ENCODE assay signal across 8 mouse cellular contexts in the genomic region with DNA sequence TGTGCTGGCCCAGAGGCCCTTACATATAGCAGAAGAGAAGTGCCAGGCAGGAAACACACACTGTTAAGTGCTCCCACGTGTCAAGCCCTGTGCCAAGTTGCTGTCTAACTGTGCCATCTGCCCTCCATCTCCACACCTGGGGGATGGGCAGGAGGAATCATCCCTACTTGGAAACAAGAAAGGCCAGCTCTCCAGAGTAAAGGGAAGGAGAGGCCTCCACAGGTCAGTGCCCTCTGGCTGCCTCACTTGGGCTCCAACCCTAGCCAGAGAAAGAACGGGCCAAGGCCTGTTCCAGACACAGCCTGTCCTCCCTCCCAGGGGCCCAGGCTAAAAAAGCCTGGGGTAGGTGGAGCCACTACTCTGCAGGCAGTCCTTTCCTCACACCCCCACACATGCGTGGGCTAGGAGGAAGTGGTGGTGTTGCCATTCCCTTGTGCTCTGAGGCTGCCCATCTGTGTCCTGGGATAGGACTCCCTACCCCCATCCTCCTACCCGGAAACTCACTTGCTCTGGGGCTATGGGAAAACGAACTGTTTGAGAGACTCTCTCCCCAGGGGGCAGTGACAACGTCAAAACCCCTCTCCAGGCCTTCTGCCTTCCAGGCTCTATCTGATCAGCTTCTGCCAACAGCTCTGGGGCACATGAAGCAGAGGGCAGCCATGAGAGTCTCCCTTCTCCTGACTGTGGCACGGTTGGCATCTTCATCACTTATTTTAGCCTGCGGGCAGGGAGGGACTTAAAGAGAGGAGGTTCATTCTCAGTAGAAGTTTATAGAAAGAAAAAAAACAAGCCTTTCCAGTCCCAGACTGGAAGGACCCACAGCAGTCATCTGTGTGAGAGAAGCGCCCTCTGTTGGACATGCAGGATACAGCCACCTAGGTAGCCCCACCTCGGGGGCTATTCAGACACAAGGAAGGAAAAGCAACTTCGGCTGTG. TPM values are rescaled to one million over a fixed set of nuclear protein-coding genes. Genes with fewer than 3 reads are reported as not detected.
DNase-seq lines count a peak whose midpoint lies in the region; ATAC-seq and TF ChIP-seq lines count a peak whose summit lies in the region.

No protein-coding gene starts in this region.

- no peaks in the 10 kb centered on the region for H3K9me3 ChIP-seq in heart, embryonic 13.5 days
- H3K9me3 ChIP-seq in kidney, postnatal 0 days (replicated peaks; ENCODE audit: low read length) = no peaks in the 10 kb centered on the region
- H3K9me3 ChIP-seq in liver, embryonic 11.5 days (ENCODE audit: control insufficient read depth, low read length) = no peaks in the 10 kb centered on the region

- peaks cover 44% of the 10 kb centered on the region for H3K4me1 ChIP-seq in heart, embryonic 13.5 days
- peaks cover 25% of the 10 kb centered on the region for H3K4me1 ChIP-seq in kidney, postnatal 0 days (replicated peaks; ENCODE audit: insufficient read depth, low read length)
- peaks cover 28% of the 10 kb centered on the region for H3K4me1 ChIP-seq in liver, embryonic 11.5 days (replicated peaks; ENCODE audit: control insufficient read depth, insufficient read depth, low read length)

- peak; percentile 90 for DNase-seq in CD4-positive, CD25-positive, alpha-beta regulatory T cell, adult 2 months (ENCODE audit: low read depth, low spot score)
- peak; percentile 30 for DNase-seq in c-Kit-negative CD71-positive TER-119-positive erythroid progenitor cells, embryonic 14.5 days (ENCODE audit: low read depth, low spot score)
- DNase-seq in fibroblast of lung, adult 2 months (ENCODE audit: low read depth) = peak; percentile 87
- peak; percentile 96 for DNase-seq in kidney, postnatal 0 days (ENCODE audit: low spot score)
- peak; percentile 66 for DNase-seq in liver, embryonic 11.5 days (ENCODE audit: low spot score)
- peak; percentile 90 for DNase-seq in naive thymus-derived CD4-positive, alpha-beta T cell, adult 2 months (ENCODE audit: low read depth)
- peak; percentile 90 for DNase-seq in splenic B cell, adult 2 months (ENCODE audit: low read depth, low spot score)

- H3K9ac ChIP-seq in heart, embryonic 13.5 days = peak overlapping the region; percentile 71
- peak overlapping the region; percentile 32; the same call in 1 of the 2 replicates for H3K9ac ChIP-seq in kidney, postnatal 0 days (ENCODE audit: low read depth, low read length)
- peak overlapping the region; percentile 30; the same call in 1 of the 2 replicates for H3K9ac ChIP-seq in liver, embryonic 11.5 days (ENCODE audit: low read depth, low read length)

- TF ChIP-seq CTCF in kidney, postnatal 0 days (IDR thresholded peaks at IDR 0.05; ENCODE audit: low read depth) = peak; percentile 88

- no peaks in the 10 kb centered on the region for H3K36me3 ChIP-seq in heart, embryonic 13.5 days
- no peaks in the 10 kb centered on the region; the same call in 1 of the 2 replicates for H3K36me3 ChIP-seq in kidney, postnatal 0 days (ENCODE audit: insufficient read depth, low read length)
- 0 out of 2 replicates have a peak, but pooled peaks cover 3% of the 10 kb centered on the region for H3K36me3 ChIP-seq in liver, embryonic 11.5 days (ENCODE audit: control insufficient read depth, insufficient read depth, low read length)
- H3K36me3 ChIP-seq in splenic B cell, adult 2 months (ENCODE audit: control insufficient read depth, insufficient read depth, low read length, poor library complexity, severe bottlenecking) = peaks cover 2% of the 10 kb centered on the region; the same call in 1 of the 2 replicates

- peak overlapping the region; percentile 84 for H3K27ac ChIP-seq in heart, embryonic 13.5 days (replicated peaks)
- peak overlapping the region; percentile 86 for H3K27ac ChIP-seq in kidney, postnatal 0 days
- H3K27ac ChIP-seq in liver, embryonic 11.5 days (ENCODE audit: low read depth, low read length) = peak overlapping the region; percentile 32; the same call in 1 of the 2 replicates

- H3K4me3 ChIP-seq in heart, embryonic 13.5 days = no peak overlapping the region
- H3K4me3 ChIP-seq in kidney, postnatal 0 days (replicated peaks; ENCODE audit: low read depth, low read length) = no peak overlapping the region
- no peak overlapping the region for H3K4me3 ChIP-seq in liver, embryonic 11.5 days (ENCODE audit: low read depth, low read length)

- 11% methylated on average over 11 of the region's 11 CpGs for WGBS in heart, embryonic 13.5 days
- WGBS in kidney, postnatal 0 days = 5% methylated on average over 11 of the region's 11 CpGs
- WGBS in liver, embryonic 11.5 days = 17% methylated on average over 11 of the region's 11 CpGs

- no peaks in the 10 kb centered on the region for H3K27me3 ChIP-seq in heart, embryonic 13.5 days (replicated peaks)
- no peaks in the 10 kb centered on the region for H3K27me3 ChIP-seq in kidney, postnatal 0 days (ENCODE audit: insufficient read depth, low read length)
- no peaks in the 10 kb centered on the region for H3K27me3 ChIP-seq in liver, embryonic 11.5 days (replicated peaks; ENCODE audit: control insufficient read depth, insufficient read depth, low read length)
- H3K27me3 ChIP-seq in splenic B cell, adult 2 months (ENCODE audit: control insufficient read depth, insufficient read depth, low read length, poor library complexity, severe bottlenecking) = no peaks in the 10 kb centered on the region

- peak; percentile 24; the same call in 1 of the 2 replicates for ATAC-seq in heart, embryonic 13.5 days (ENCODE audit: extremely low read depth, insufficient number of reproducible peaks, low FRiP score, low TSS enrichment)
- ATAC-seq in kidney, postnatal 0 days (replicated peaks; ENCODE audit: low FRiP score, low read depth) = peak; percentile 74
- peak; percentile 50; the same call in 1 of the 2 replicates for ATAC-seq in liver, embryonic 11.5 days (replicated peaks; ENCODE audit: low FRiP score)

- H3K4me2 ChIP-seq in heart, embryonic 13.5 days = peak overlapping the region; percentile 37
- H3K4me2 ChIP-seq in kidney, postnatal 0 days (ENCODE audit: low read length) = peak overlapping the region; percentile 8; the same call in 1 of the 2 replicates
- H3K4me2 ChIP-seq in liver, embryonic 11.5 days = no peak overlapping the region

RNA-seq across cellular contexts. Expression of gene Ppcdc, which starts 6.6 kb away (rescaled TPM):
- polyA plus RNA-seq in heart, embryonic 13.5 days (2015; fragmentation: Nextera tagmentation; extraction: Ambion mirVana) = 15.0 and 18.7 TPM in 2 replicates
- 29.6 and 34.8 TPM in 2 replicates for polyA plus RNA-seq in kidney, postnatal 0 days (2015; fragmentation: Nextera tagmentation; extraction: Ambion mirVana)
- polyA plus RNA-seq in liver, embryonic 11.5 days (2014; fragmentation: Nextera tagmentation; extraction: Ambion mirVana) = 19.9 and 22.0 TPM in 2 replicates

RNA-seq across cellular contexts. Expression of gene Scamp5, which starts 34.5 kb away (rescaled TPM):
- 9.8 and 10.0 TPM in 2 replicates for polyA plus RNA-seq in heart, embryonic 13.5 days (2015; fragmentation: Nextera tagmentation; extraction: Ambion mirVana)
- polyA plus RNA-seq in kidney, postnatal 0 days (2015; fragmentation: Nextera tagmentation; extraction: Ambion mirVana) = 18.3 and 19.4 TPM in 2 replicates
- polyA plus RNA-seq in liver, embryonic 11.5 days (2014; fragmentation: Nextera tagmentation; extraction: Ambion mirVana) = 9.7 and 12.8 TPM in 2 replicates

Comparison
In these comparisons a context has a peak if more than half of its experiments do, and no peak if none do; other contexts are left out.
1. DNase-seq: peak in every context shown above with its lines; median percentile 96 in kidney, postnatal 0 days; 90 in CD4-positive, CD25-positive, alpha-beta regulatory T cell, adult 2 months; 90 in naive thymus-derived CD4-positive, alpha-beta T cell, adult 2 months; 90 in splenic B cell, adult 2 months; 87 in fibroblast of lung, adult 2 months; 66 in liver, embryonic 11.5 days; 30 in c-Kit-negative CD71-positive TER-119-positive erythroid progenitor cells, embryonic 14.5 days.
2. ATAC-seq: peak in every context shown above with its lines; median percentile 74 in kidney, postnatal 0 days; 50 in liver, embryonic 11.5 days; 24 in heart, embryonic 13.5 days.
3. H3K27ac ChIP-seq: peak in every context shown above with its lines; median percentile 86 in kidney, postnatal 0 days; 84 in heart, embryonic 13.5 days; 32 in liver, embryonic 11.5 days.